Mouse (Mus musculus) intestine, postnatal 0 days (tissue): Measurements from ENCODE around the gene Adipor1. TPM values are rescaled to one million over a fixed set of nuclear protein-coding genes. Genes with fewer than 3 reads are reported as not detected.
A peak's percentile ranks its signal among the peaks of the same experiment; 100 is the strongest.
"Not testable (repeated sequence)": the region's sequence is repeated elsewhere in the genome, so short reads cannot be mapped to it uniquely, and the experiment has no call there.

Source experiments
- ATAC-seq: fragments of 200-750 bp; cut with Nextera tagmentation; 2 replicates; pipeline ENCODE4 v1.8.0; 2017; ENCODE audit warnings: mild to moderate bottlenecking, moderate TSS enrichment, moderate library complexity
- H3K27ac ChIP-seq: fragments of 300-500 bp; sonication (generic); 2 replicates; pipeline ENCODE4 v1.5.1; 2014; ENCODE audit warnings: mild to moderate bottlenecking, low read depth, low read length, moderate library complexity
- H3K27me3 ChIP-seq: fragments of 300-500 bp; sonication (generic); replicated peaks from 2 replicates; pipeline ENCODE4 v1.6.1; 2014; ENCODE audit warnings: low read length, mixed read lengths; ENCODE audit not compliant: control insufficient read depth, insufficient read depth
- H3K36me3 ChIP-seq: fragments of 300-500 bp; sonication (generic); 2 replicates; pipeline ENCODE4 v1.6.1; 2014; ENCODE audit warnings: mild to moderate bottlenecking, moderate library complexity; ENCODE audit not compliant: control insufficient read depth, insufficient read depth
- H3K4me1 ChIP-seq: fragments of 300-500 bp; sonication (generic); replicated peaks from 2 replicates; pipeline ENCODE4 v1.6.1; 2014; ENCODE audit warnings: antibody characterized with exemption, low read length, mixed read lengths; ENCODE audit not compliant: control insufficient read depth, insufficient read depth
- H3K4me2 ChIP-seq: fragments of 300-500 bp; sonication (generic); replicated peaks from 2 replicates; pipeline ENCODE4 v1.6.1; 2014; ENCODE audit warnings: low read depth, mild to moderate bottlenecking, moderate library complexity
- H3K4me3 ChIP-seq: fragments of 300-500 bp; sonication (generic); 2 replicates; pipeline ENCODE4 v1.5.1; 2014; ENCODE audit warnings: low read depth, low read length
- H3K9ac ChIP-seq: fragments of 300-500 bp; sonication (generic); 2 replicates; pipeline ENCODE4 v1.6.1; 2014; ENCODE audit warnings: mild to moderate bottlenecking, low read depth, low read length
- H3K9me3 ChIP-seq: fragments of 300-500 bp; sonication (generic); 2 replicates; pipeline ENCODE4 v1.6.1; 2016; ENCODE audit warnings: mixed run types; ENCODE audit not compliant: control insufficient read depth
- CTCF ChIP-seq: sonication (generic); IDR thresholded peaks from 2 replicates; pipeline ENCODE4 v1.5.1; 2016; ENCODE audit warnings: low read depth, mild to moderate bottlenecking, control low read depth, antibody characterized with exemption, moderate library complexity
- WGBS: fragments of 180-500 bp; shearing (Covaris S2); extraction: QIAGEN DNeasy Blood & Tissue Kit; methylation state at CpG from one replicate; pipeline ENCODE4 v1.1.7; 2014; 5-methylcytosine and 5-hydroxymethylcytosine counted together
- polyA plus RNA-seq: library from polyadenylated mRNA; unstranded; fragments of >200 nt; fragmentation: Nextera tagmentation; extraction: Ambion mirVana; gene quantifications from 2 replicates; pipeline ENCODE4 v1.2.1, GENCODE M21; 2015

Gene Adipor1
- polyA plus RNA-seq, 1 experiment from 2014 or later, result 77.3 TPM

GRCm38 (mm10) chr1:134433002-134433401, 17.8 kb downstream of the Adipor1 start:
- no peak for TF ChIP-seq CTCF
- no peaks in the 10 kb centered on the region for H3K27me3 ChIP-seq
- H3K9me3 ChIP-seq, result no peaks in the 10 kb centered on the region
- H3K27ac ChIP-seq, result no peak overlapping the region
- no peak for ATAC-seq
- H3K9ac ChIP-seq, result no peak overlapping the region
- H3K36me3 ChIP-seq, result peaks cover 52% of the 10 kb centered on the region
- no peak overlapping the region for H3K4me3 ChIP-seq
- H3K4me1 ChIP-seq, result no peaks in the 10 kb centered on the region
- 70% methylated on average over 10 of the region's 10 CpGs for WGBS
- no peak overlapping the region for H3K4me2 ChIP-seq

GRCm38 (mm10) chr1:134433473-134433872, 18.3 kb downstream of the Adipor1 start:
- no peak overlapping the region for H3K9ac ChIP-seq
- H3K4me3 ChIP-seq, result no peak overlapping the region
- WGBS, result 86% methylated on average over 4 of the region's 4 CpGs
- H3K27ac ChIP-seq, result no peak overlapping the region
- no peaks in the 10 kb centered on the region for H3K9me3 ChIP-seq
- peaks cover 48% of the 10 kb centered on the region for H3K36me3 ChIP-seq
- H3K27me3 ChIP-seq, result no peaks in the 10 kb centered on the region
- TF ChIP-seq CTCF, result no peak
- ATAC-seq, result no peak
- no peak overlapping the region for H3K4me2 ChIP-seq
- H3K4me1 ChIP-seq, result no peaks in the 10 kb centered on the region

- Histone ChIP-seq H3K9me3 (no peaks in the 10 kb centered on the region), H3K27me3 (no peaks in the 10 kb centered on the region), H3K4me2 (no peak overlapping the region), H3K9ac (no peak overlapping the region), H3K4me3 (no peak overlapping the region), H3K4me1 (no peaks in the 10 kb centered on the region), H3K36me3 (peaks cover 32% of the 10 kb centered on the region; the same call in 1 of the 2 replicates), H3K27ac (no peak overlapping the region)
- TF ChIP-seq CTCF, result peak; percentile 60
- no peak for ATAC-seq
- WGBS, result 36% methylated on average over 4 of the region's 4 CpGs
These were observed 20.2 kb downstream of the Adipor1 start for GRCm38 (mm10) chr1:134435414-134435813.

- H3K27me3 ChIP-seq, result no peaks in the 10 kb centered on the region
- H3K9ac ChIP-seq, result no peak overlapping the region
- no peak overlapping the region for H3K27ac ChIP-seq
- no peak overlapping the region for H3K4me3 ChIP-seq
- no peak for ATAC-seq
- no peaks in the 10 kb centered on the region for H3K9me3 ChIP-seq
- WGBS, result 59% methylated on average over 6 of the region's 6 CpGs
- H3K4me2 ChIP-seq, result no peak overlapping the region
- no peak for TF ChIP-seq CTCF
- no peaks in the 10 kb centered on the region for H3K36me3 ChIP-seq
- H3K4me1 ChIP-seq, result no peaks in the 10 kb centered on the region
These were observed 25.3 kb downstream of the Adipor1 start for GRCm38 (mm10) chr1:134440437-134440836.

GRCm38 (mm10) chr1:134441737-134442136, 26.6 kb downstream of the Adipor1 start:
- not testable (repeated sequence) for ATAC-seq, H3K4me1 ChIP-seq, H3K27me3 ChIP-seq, H3K9me3 ChIP-seq, H3K4me2 ChIP-seq, H3K36me3 ChIP-seq, H3K4me3 ChIP-seq, H3K9ac ChIP-seq, H3K27ac ChIP-seq
- WGBS, result 92% methylated on average over 6 of the region's 10 CpGs

- WGBS, result 90% methylated on average over 3 of the region's 3 CpGs
- no peaks in the 10 kb centered on the region for H3K9me3 ChIP-seq
- H3K27ac ChIP-seq, result no peak overlapping the region
- no peak overlapping the region for H3K4me2 ChIP-seq
- no peak overlapping the region for H3K4me3 ChIP-seq
- H3K27me3 ChIP-seq, result no peaks in the 10 kb centered on the region
- TF ChIP-seq CTCF, result no peak
- no peaks in the 10 kb centered on the region for H3K4me1 ChIP-seq
- ATAC-seq, result no peak
- H3K36me3 ChIP-seq, result no peaks in the 10 kb centered on the region
- H3K9ac ChIP-seq, result no peak overlapping the region
These were observed 27.2 kb downstream of the Adipor1 start for GRCm38 (mm10) chr1:134442394-134442793.

- not testable (repeated sequence) for H3K27me3 ChIP-seq, H3K4me1 ChIP-seq, H3K9me3 ChIP-seq, H3K9ac ChIP-seq, H3K27ac ChIP-seq, H3K4me3 ChIP-seq, H3K36me3 ChIP-seq, ATAC-seq, H3K4me2 ChIP-seq
- WGBS, result 61% methylated on average over 1 of the region's 1 CpGs
These were observed 28.1 kb downstream of the Adipor1 start for GRCm38 (mm10) chr1:134443288-134443687.
